11 mouse cellular contexts compared by ENCODE assay signal in genomic region chr6:118935520-118936415, GRCm38 (mm10).
DNase-seq lines count a peak whose midpoint lies in the region; ATAC-seq and TF ChIP-seq lines count a peak whose summit lies in the region.
"Had no signal": no experiment of that assay in that cellular context is flagged by ENCODE, and none has a peak within 500 bp of the region (broad histone marks: within the 10 kb centered on the region; RNA-seq: fewer than 3 reads in every experiment).

No protein-coding gene starts in this region.

- no peak overlapping the region for H3K4me2 ChIP-seq in hindbrain, postnatal 0 days (ENCODE audit: low read depth, low read length)
- H3K4me2 ChIP-seq in hindbrain, embryonic 11.5 days (replicated peaks; ENCODE audit: low read depth, low read length): no peak overlapping the region
- no peak overlapping the region for H3K4me2 ChIP-seq in lung, postnatal 0 days (replicated peaks; ENCODE audit: low read depth, low read length)
- no peak overlapping the region for H3K4me2 ChIP-seq in hindbrain, embryonic 16.5 days (ENCODE audit: low read length)
- H3K4me2 ChIP-seq: hindbrain, embryonic 12.5 days; liver, embryonic 11.5 days; neural tube, embryonic 13.5 days had no signal

- no peak overlapping the region for H3K27ac ChIP-seq in hindbrain, postnatal 0 days
- no peak overlapping the region for H3K27ac ChIP-seq in hindbrain, embryonic 11.5 days (ENCODE audit: low read depth, low read length)
- no peak overlapping the region for H3K27ac ChIP-seq in lung, postnatal 0 days (ENCODE audit: low read length)
- no peak overlapping the region for H3K27ac ChIP-seq in hindbrain, embryonic 16.5 days (ENCODE audit: low read depth, low read length)
- H3K27ac ChIP-seq: hindbrain, embryonic 12.5 days; neural tube, embryonic 13.5 days had no signal

- TF ChIP-seq EP300 in lung, postnatal 0 days (IDR thresholded peaks at IDR 0.05): no peak

- peaks cover 19% of the 10 kb centered on the region; the same call in 1 of the 2 replicates for H3K4me1 ChIP-seq in hindbrain, postnatal 0 days (ENCODE audit: insufficient read depth, low read length)
- H3K4me1 ChIP-seq in hindbrain, embryonic 11.5 days (replicated peaks; ENCODE audit: control insufficient read depth, insufficient read depth, low read length): no peaks in the 10 kb centered on the region
- peaks cover 9% of the 10 kb centered on the region; the same call in 1 of the 2 replicates for H3K4me1 ChIP-seq in lung, postnatal 0 days (ENCODE audit: insufficient read depth, low read depth, low read length)
- H3K4me1 ChIP-seq in hindbrain, embryonic 16.5 days (ENCODE audit: control insufficient read depth, insufficient read depth, low read depth, low read length): peaks cover 17% of the 10 kb centered on the region

- H3K27me3 ChIP-seq in hindbrain, postnatal 0 days (ENCODE audit: insufficient read depth, low read length): no peaks in the 10 kb centered on the region
- H3K27me3 ChIP-seq in hindbrain, embryonic 11.5 days (ENCODE audit: control insufficient read depth, insufficient read depth, low read length): no peaks in the 10 kb centered on the region
- no peaks in the 10 kb centered on the region for H3K27me3 ChIP-seq in lung, postnatal 0 days (replicated peaks; ENCODE audit: insufficient read depth, low read length)
- H3K27me3 ChIP-seq in hindbrain, embryonic 16.5 days (replicated peaks; ENCODE audit: control insufficient read depth, insufficient read depth, low read length): no peaks in the 10 kb centered on the region
- H3K27me3 ChIP-seq: hindbrain, embryonic 12.5 days; neural tube, embryonic 13.5 days had no signal

- H3K36me3 ChIP-seq in hindbrain, postnatal 0 days (ENCODE audit: insufficient read depth, low read length): no peaks in the 10 kb centered on the region
- H3K36me3 ChIP-seq in hindbrain, embryonic 11.5 days (ENCODE audit: control insufficient read depth, insufficient read depth, low read length): no peaks in the 10 kb centered on the region
- no peaks in the 10 kb centered on the region for H3K36me3 ChIP-seq in lung, postnatal 0 days (ENCODE audit: insufficient read depth, low read length)
- H3K36me3 ChIP-seq in hindbrain, embryonic 16.5 days (ENCODE audit: control insufficient read depth, insufficient read depth, low read length): no peaks in the 10 kb centered on the region
- H3K36me3 ChIP-seq: hindbrain, embryonic 12.5 days; neural tube, embryonic 13.5 days had no signal

- no peak for TF ChIP-seq CTCF in hindbrain, postnatal 0 days (IDR thresholded peaks at IDR 0.05; ENCODE audit: low read depth)
- TF ChIP-seq CTCF in lung, postnatal 0 days (IDR thresholded peaks at IDR 0.05): no peak

- no peak overlapping the region for H3K4me3 ChIP-seq in hindbrain, postnatal 0 days (ENCODE audit: low read length)
- no peak overlapping the region for H3K4me3 ChIP-seq in hindbrain, embryonic 11.5 days (ENCODE audit: low read depth, low read length)
- H3K4me3 ChIP-seq in lung, postnatal 0 days (ENCODE audit: low read depth, low read length): no peak overlapping the region
- no peak overlapping the region for H3K4me3 ChIP-seq in hindbrain, embryonic 16.5 days (ENCODE audit: low read length)
- H3K4me3 ChIP-seq: hindbrain, embryonic 12.5 days; neural tube, embryonic 13.5 days had no signal

- 73% methylated on average over 9 of the region's 9 CpGs for WGBS in hindbrain, postnatal 0 days
- WGBS in hindbrain, embryonic 11.5 days: 89% methylated on average over 9 of the region's 9 CpGs
- WGBS in lung, postnatal 0 days: 75% methylated on average over 9 of the region's 9 CpGs
- WGBS in hindbrain, embryonic 16.5 days: 73% methylated on average over 9 of the region's 9 CpGs

- no peak overlapping the region for H3K9ac ChIP-seq in hindbrain, postnatal 0 days (replicated peaks; ENCODE audit: low read length)
- H3K9ac ChIP-seq in hindbrain, embryonic 11.5 days (ENCODE audit: low read depth, low read length): no peak overlapping the region
- H3K9ac ChIP-seq in lung, postnatal 0 days (replicated peaks; ENCODE audit: low read depth): no peak overlapping the region
- no peak overlapping the region for H3K9ac ChIP-seq in hindbrain, embryonic 16.5 days (ENCODE audit: low read depth, low read length)
- H3K9ac ChIP-seq: hindbrain, embryonic 12.5 days; neural tube, embryonic 13.5 days had no signal

- no peak for DNase-seq in hindbrain, postnatal 0 days (ENCODE audit: low spot score)
- no peak for DNase-seq in hindbrain, embryonic 11.5 days (ENCODE audit: low spot score)
- DNase-seq in adrenal gland, postnatal 36 days: peak; percentile 73 to 75
- DNase-seq in cerebellum, postnatal 14 days: peak; percentile 70 to 78
- DNase-seq in lung, postnatal 0 days (ENCODE audit: low spot score): peak; percentile 32
- no peak for DNase-seq in thymus, postnatal 14 days

- no peaks in the 10 kb centered on the region for H3K9me3 ChIP-seq in hindbrain, postnatal 0 days (ENCODE audit: low read length)
- H3K9me3 ChIP-seq in hindbrain, embryonic 11.5 days (ENCODE audit: control insufficient read depth, low read length): no peaks in the 10 kb centered on the region
- H3K9me3 ChIP-seq in lung, postnatal 0 days (ENCODE audit: low read length): no peaks in the 10 kb centered on the region
- H3K9me3 ChIP-seq in hindbrain, embryonic 16.5 days (ENCODE audit: control insufficient read depth, low read length): no peaks in the 10 kb centered on the region
- H3K9me3 ChIP-seq: hindbrain, embryonic 12.5 days; neural tube, embryonic 13.5 days had no signal

- peak; percentile 21; the same call in 1 of the 2 replicates for ATAC-seq in hindbrain, postnatal 0 days
- ATAC-seq in hindbrain, embryonic 11.5 days (ENCODE audit: low FRiP score): no peak
- no peak for ATAC-seq in lung, postnatal 0 days
- no peak for ATAC-seq in hindbrain, embryonic 16.5 days
- ATAC-seq in CD4-positive, CD25-positive, alpha-beta regulatory T cell, adult 4 months: no peak

Comparison
In these comparisons a context has a peak if more than half of its experiments do, and no peak if none do; other contexts are left out.
1. DNase-seq: peak in adrenal gland, postnatal 36 days (2 of 2), cerebellum, postnatal 14 days (2 of 2) and lung, postnatal 0 days (single experiment); none in hindbrain, postnatal 0 days (single experiment), hindbrain, embryonic 11.5 days (single experiment) and thymus, postnatal 14 days (single experiment).